Mouse (Mus musculus) hematopoietic stem cell, adult 5-6 weeks (primary cell): ENCODE results near the gene Fzd2. TPM values are rescaled to one million over a fixed set of nuclear protein-coding genes. Genes with fewer than 3 reads are reported as not detected.

Experiments used
- ATAC-seq, 2 experiments: fragments of 125-278 bp in 1 of 2; replicated peaks in 1 of 2; 2 replicates each; pipeline ENCODE4 v1.8.0; 2016 to 2017; ENCODE audit warnings: inconsistent platforms in 2 of 2, mild to moderate bottlenecking in 2 of 2, moderate number of reproducible peaks in 2 of 2, low read depth in 1 of 2, moderate TSS enrichment in 1 of 2; ENCODE audit not compliant: low FRiP score in 2 of 2, poor library complexity in 2 of 2, severe bottlenecking in 2 of 2, insufficient read depth in 1 of 2, low TSS enrichment in 1 of 2
- total RNA-seq: library from RNA; stranded (forward); fragments of 172-1452, 232-1000 nt; gene quantifications from 2 replicates; pipeline ENCODE4 v1.2.3, GENCODE M21; 2017

The Fzd2 gene
- total RNA-seq, 1 experiment from 2014 or later = not detected

- ATAC-seq = peak; percentile 37 to 81; a peak in 3 of 4 replicates
Measured at GRCm38 (mm10) chr11:102578341-102579118, 25.7 kb upstream of the Fzd2 start.

- ATAC-seq = no peak
Measured at GRCm38 (mm10) chr11:102579165-102580033, 24.8 kb upstream of the Fzd2 start, which contains the start of gene Gm11627. Gene Gm11627 (minus strand): TSS chr11:102579461.

- ATAC-seq = no peak
Measured at GRCm38 (mm10) chr11:102580034-102580330, 24.2 kb upstream of the Fzd2 start.

- ATAC-seq = no peak
Measured at GRCm38 (mm10) chr11:102581281-102582015, 22.7 kb upstream of the Fzd2 start.

GRCm38 (mm10) chr11:102582016-102582610 is 22.1 kb upstream of the Fzd2 start:
- no peak for ATAC-seq

GRCm38 (mm10) chr11:102582736-102583135 is 21.5 kb upstream of the Fzd2 start:
- ATAC-seq = no peak

- ATAC-seq = no peak
Measured at GRCm38 (mm10) chr11:102586445-102587130, 17.6 kb upstream of the Fzd2 start.

- no peak for ATAC-seq
Measured at GRCm38 (mm10) chr11:102587554-102587953, 16.6 kb upstream of the Fzd2 start.

- ATAC-seq = no peak
Measured at GRCm38 (mm10) chr11:102595341-102595820, 8.8 kb upstream of the Fzd2 start.

- ATAC-seq = no peak
Measured at GRCm38 (mm10) chr11:102599912-102600311, 4.3 kb upstream of the Fzd2 start.

- no peak for ATAC-seq
Measured at GRCm38 (mm10) chr11:102602816-102603495, 1.2 kb upstream of the Fzd2 start.

GRCm38 (mm10) chr11:102603496-102603850 is 723 bp upstream of the Fzd2 start:
- ATAC-seq = no peak

GRCm38 (mm10) chr11:102604777-102605552 is 769 bp downstream of the Fzd2 start:
- peak in 1 of 2 experiments; percentile 40; a peak in 2 of 4 replicates for ATAC-seq

- ATAC-seq = no peak
Measured at GRCm38 (mm10) chr11:102605553-102606416, 1.6 kb downstream of the Fzd2 start.

GRCm38 (mm10) chr11:102606751-102607171 is 2.6 kb downstream of the Fzd2 start:
- no peak for ATAC-seq
